Mouse (Mus musculus) left cerebral cortex, postnatal 25 days (tissue): ENCODE results near the gene Pomt2. TPM values are rescaled to one million over a fixed set of nuclear protein-coding genes. Genes with fewer than 3 reads are reported as not detected.
A peak's percentile ranks its signal among the peaks of the same experiment; 100 is the strongest.

Source experiments
- DNase-seq, 2 experiments: peaks; one replicate each; pipeline ENCODE4 v3.0.0; 2022; ENCODE audit warnings: low spot score in 2 of 2, mixed read lengths in 1 of 2
- intact Hi-C: fragments of 180-260 bp; cut with DNase I; formaldehyde crosslinking; loops from one replicate; pipeline ENCODE4 v1.15.1; 2025
- total RNA-seq, 2 experiments: library from RNA; stranded (reverse); gene quantifications; 2 replicates each; pipeline ENCODE4 v1.2.3; 2021

The Pomt2 gene
- total RNA-seq, 2 experiments from 2014 or later = 18.2 to 20.8 TPM

- no peak for DNase-seq
Measured at GRCm38 (mm10) chr12:87131619-87132018, 16.1 kb downstream of the Pomt2 start.

GRCm38 (mm10) chr12:87131181-87131580, 16.6 kb downstream of the Pomt2 start:
- no peak for DNase-seq
- intact Hi-C loops = no loop called here

More at GRCm38 (mm10) chr12:87131619-87132018, 16.1 kb downstream of the Pomt2 start:
- intact Hi-C loops = no loop called here

- intact Hi-C loops = no loop called here
- DNase-seq = no peak
Measured at GRCm38 (mm10) chr12:87130224-87130623, 17.5 kb downstream of the Pomt2 start.

- no peak for DNase-seq
Measured at GRCm38 (mm10) chr12:87127256-87127655, 20.5 kb downstream of the Pomt2 start.

GRCm38 (mm10) chr12:87121918-87122589, 25.7 kb downstream of the Pomt2 start:
- intact Hi-C loops = no loop called here
- no peak for DNase-seq

More at GRCm38 (mm10) chr12:87127256-87127655, 20.5 kb downstream of the Pomt2 start:
- intact Hi-C loops = no loop called here

- intact Hi-C loops = no loop called here
- no peak for DNase-seq
Measured at GRCm38 (mm10) chr12:87107357-87107977, 40.3 kb downstream of the Pomt2 start.

- intact Hi-C loops = no loop called here
- DNase-seq = no peak
Measured at GRCm38 (mm10) chr12:87104796-87105195, 43.0 kb downstream of the Pomt2 start.

- no peak for DNase-seq
- intact Hi-C loops = no loop called here
Measured at GRCm38 (mm10) chr12:87103471-87103870, 44.3 kb downstream of the Pomt2 start.

- intact Hi-C loops = no loop called here
- DNase-seq = peak in 1 of 2 experiments; percentile 18
Measured at GRCm38 (mm10) chr12:87102165-87102631, 45.6 kb downstream of the Pomt2 start, which contains the start of gene Ngb. Gene Ngb, minus strand, starts transcription at chr12:87102539.

- intact Hi-C loops = no loop called here
- DNase-seq = no peak
Measured at GRCm38 (mm10) chr12:87100331-87100730, 47.4 kb downstream of the Pomt2 start.

GRCm38 (mm10) chr12:87093671-87094070, 54.1 kb downstream of the Pomt2 start:
- intact Hi-C loops = no loop called here
- peak; percentile 27 to 61 for DNase-seq

GRCm38 (mm10) chr12:87093249-87093648, 54.5 kb downstream of the Pomt2 start:
- intact Hi-C loops = no loop called here
- DNase-seq = peak in 1 of 2 experiments; percentile 18

- DNase-seq = no peak
- intact Hi-C loops = no loop called here
Measured at GRCm38 (mm10) chr12:87091916-87092315, 55.9 kb downstream of the Pomt2 start.

GRCm38 (mm10) chr12:87089701-87090100, 58.1 kb downstream of the Pomt2 start:
- intact Hi-C loops = no loop called here
- no peak for DNase-seq

- intact Hi-C loops = no loop called here
- no peak for DNase-seq
Measured at GRCm38 (mm10) chr12:87089255-87089654, 58.5 kb downstream of the Pomt2 start.

- no peak for DNase-seq
- intact Hi-C loops = no loop called here
Measured at GRCm38 (mm10) chr12:87088331-87088730, 59.4 kb downstream of the Pomt2 start.

GRCm38 (mm10) chr12:87087236-87087635, 60.5 kb downstream of the Pomt2 start:
- no peak for DNase-seq
- intact Hi-C loops = no loop called here

GRCm38 (mm10) chr12:87082797-87083196, 65.0 kb downstream of the Pomt2 start:
- no peak for DNase-seq
- intact Hi-C loops = no loop called here

GRCm38 (mm10) chr12:87076610-87077009, 71.2 kb downstream of the Pomt2 start:
- intact Hi-C loops = no loop called here
- DNase-seq = no peak

GRCm38 (mm10) chr12:87070520-87070919, 77.2 kb downstream of the Pomt2 start:
- DNase-seq = no peak
- intact Hi-C loops = no loop called here

- DNase-seq = peak; percentile 17 to 36
- intact Hi-C loops = no loop called here
Measured at GRCm38 (mm10) chr12:87066429-87066828, 81.3 kb downstream of the Pomt2 start.
